Comparison of ENCODE assay signal across 25 mouse cellular contexts in genomic region chr1:140958856-140959255, GRCm38 (mm10).
"Had no signal": no experiment of that assay in that cellular context is flagged by ENCODE, and none has a peak within 500 bp of the region (broad histone marks: within the 10 kb centered on the region; RNA-seq: fewer than 3 reads in every experiment).

No protein-coding gene starts in this region.

- DNase-seq: gastrocnemius, adult 2 months; gastrocnemius, postnatal 10 days; gastrocnemius, postnatal 25 days; heart, adult 2 months; heart, postnatal 10 days; heart, postnatal 4 days; kidney, adult 18-20 months; kidney, adult 8-10 months; kidney, postnatal 10 days; kidney, postnatal 25 days; kidney, postnatal 4 days; liver; liver, embryonic 13.5 days had no signal

- H3K4me2 ChIP-seq: heart, embryonic 12.5 days; hindbrain, embryonic 12.5 days; hindbrain, embryonic 14.5 days; intestine, embryonic 15.5 days; limb, embryonic 12.5 days; liver, embryonic 11.5 days; liver, embryonic 13.5 days had no signal

- H3K27me3 ChIP-seq: heart, embryonic 12.5 days; hindbrain, embryonic 12.5 days; intestine, embryonic 15.5 days; limb, embryonic 12.5 days; liver, embryonic 13.5 days had no signal

- H3K9me3 ChIP-seq: heart, embryonic 10.5 days; heart, embryonic 12.5 days; hindbrain, embryonic 12.5 days; intestine, embryonic 15.5 days; limb, embryonic 12.5 days; liver, embryonic 13.5 days had no signal

- H3K36me3 ChIP-seq: heart, embryonic 10.5 days; heart, embryonic 12.5 days; hindbrain, embryonic 12.5 days; intestine, embryonic 15.5 days; limb, embryonic 12.5 days; liver, embryonic 13.5 days had no signal

- H3K27ac ChIP-seq: gastrocnemius, adult 2 months; heart, adult 2 months; heart, embryonic 10.5 days; hindbrain, embryonic 12.5 days; hindbrain, embryonic 14.5 days; intestine, embryonic 15.5 days; layer of hippocampus, adult 2 months; left cerebral cortex, adult 2 months; limb, embryonic 12.5 days; liver, embryonic 13.5 days had no signal

- H3K4me1 ChIP-seq: heart, embryonic 10.5 days; heart, embryonic 12.5 days; hindbrain, embryonic 12.5 days; intestine, embryonic 15.5 days; limb, embryonic 12.5 days; liver, embryonic 13.5 days had no signal

- ATAC-seq: hindbrain, embryonic 16.5 days; inflammation-experienced regulatory T-cells, adult 6 months; intestine, embryonic 15.5 days; intestine, postnatal 0 days had no signal

- H3K9ac ChIP-seq: heart, embryonic 12.5 days; hindbrain, embryonic 12.5 days; hindbrain, embryonic 14.5 days; intestine, embryonic 15.5 days; limb, embryonic 12.5 days; liver, embryonic 13.5 days had no signal

- H3K4me3 ChIP-seq: gastrocnemius, adult 2 months; heart, adult 2 months; heart, embryonic 10.5 days; heart, embryonic 12.5 days; hindbrain, embryonic 12.5 days; intestine, embryonic 15.5 days; layer of hippocampus, adult 2 months; left cerebral cortex, adult 2 months; limb, embryonic 12.5 days; liver, embryonic 13.5 days had no signal
